Mouse (Mus musculus): ENCODE measurements at regions not wholly inside any gene's neighbourhood (a gene's known extent, or its start where the extent isn't known, plus 50 kb on each side); places are given as distances from the start of the nearest gene placed in this dataset.

GRCm38 (mm10) chr2:117511737-117512136 is 168.9 kb upstream of the Rasgrp1 start:
- WGBS = 69% methylated on average over 3 of the region's 3 CpGs
- H3K36me3 ChIP-seq (ENCODE audit: poor library complexity, severe bottlenecking) = no peaks in the 10 kb centered on the region
- no peaks in the 10 kb centered on the region for H3K9me3 ChIP-seq (replicated peaks)
- no peak overlapping the region for H3K27ac ChIP-seq
- H3K27me3 ChIP-seq = no peaks in the 10 kb centered on the region
- H3K4me1 ChIP-seq = no peaks in the 10 kb centered on the region
- H3K9ac ChIP-seq = no peak overlapping the region
- no peak for ATAC-seq
- H3K4me2 ChIP-seq = no peak overlapping the region
- H3K4me3 ChIP-seq = no peak overlapping the region

- Histone ChIP-seq H3K4me2 (no peak overlapping the region), H3K9me3 (replicated peaks) (no peaks in the 10 kb centered on the region), H3K4me1 (no peaks in the 10 kb centered on the region), H3K4me3 (no peak overlapping the region), H3K9ac (no peak overlapping the region), H3K36me3 (ENCODE audit: poor library complexity, severe bottlenecking) (no peaks in the 10 kb centered on the region), H3K27me3 (no peaks in the 10 kb centered on the region), H3K27ac (no peak overlapping the region)
- 85% methylated on average over 9 of the region's 9 CpGs for WGBS
- ATAC-seq = no peak
Measured at GRCm38 (mm10) chr2:117512551-117512950, 169.8 kb upstream of the Rasgrp1 start.

- H3K4me2 ChIP-seq = no peak overlapping the region
- no peak for ATAC-seq
- no peak overlapping the region for H3K9ac ChIP-seq
- H3K4me3 ChIP-seq = no peak overlapping the region
- H3K27ac ChIP-seq = no peak overlapping the region
- WGBS = 80% methylated on average over 5 of the region's 5 CpGs
- no peaks in the 10 kb centered on the region for H3K27me3 ChIP-seq
- no peaks in the 10 kb centered on the region for H3K9me3 ChIP-seq (replicated peaks)
- no peaks in the 10 kb centered on the region for H3K4me1 ChIP-seq
- no peaks in the 10 kb centered on the region for H3K36me3 ChIP-seq (ENCODE audit: poor library complexity, severe bottlenecking)
Measured at GRCm38 (mm10) chr2:117524437-117524836, 181.6 kb upstream of the Rasgrp1 start.

GRCm38 (mm10) chr2:117538865-117539264 is 196.1 kb upstream of the Rasgrp1 start:
- Histone ChIP-seq H3K4me3 (no peak overlapping the region), H3K27me3 (no peaks in the 10 kb centered on the region), H3K9me3 (replicated peaks) (no peaks in the 10 kb centered on the region), H3K27ac (no peak overlapping the region), H3K4me1 (peaks cover 7% of the 10 kb centered on the region; the same call in 1 of the 2 replicates), H3K9ac (no peak overlapping the region), H3K4me2 (no peak overlapping the region), H3K36me3 (ENCODE audit: poor library complexity, severe bottlenecking) (no peaks in the 10 kb centered on the region)
- ATAC-seq = no peak
- 56% methylated on average over 5 of the region's 5 CpGs for WGBS

GRCm38 (mm10) chr2:117539285-117539684 is 196.5 kb upstream of the Rasgrp1 start:
- 36% methylated on average over 3 of the region's 3 CpGs for WGBS
- Histone ChIP-seq H3K36me3 (ENCODE audit: poor library complexity, severe bottlenecking) (no peaks in the 10 kb centered on the region), H3K27me3 (no peaks in the 10 kb centered on the region), H3K4me3 (no peak overlapping the region), H3K4me1 (peaks cover 7% of the 10 kb centered on the region; the same call in 1 of the 2 replicates), H3K9ac (no peak overlapping the region), H3K9me3 (replicated peaks) (no peaks in the 10 kb centered on the region), H3K4me2 (no peak overlapping the region), H3K27ac (no peak overlapping the region)
- ATAC-seq = no peak

GRCm38 (mm10) chr2:117541471-117541870 is 198.7 kb upstream of the Rasgrp1 start:
- Histone ChIP-seq H3K27me3 (no peaks in the 10 kb centered on the region), H3K4me3 (no peak overlapping the region), H3K4me1 (peaks cover 7% of the 10 kb centered on the region; the same call in 1 of the 2 replicates), H3K9me3 (replicated peaks) (no peaks in the 10 kb centered on the region), H3K27ac (no peak overlapping the region), H3K4me2 (no peak overlapping the region), H3K9ac (no peak overlapping the region), H3K36me3 (ENCODE audit: poor library complexity, severe bottlenecking) (no peaks in the 10 kb centered on the region)
- 12% methylated on average over 6 of the region's 6 CpGs for WGBS
- ATAC-seq = peak; percentile 75

- WGBS = 84% methylated on average over 4 of the region's 4 CpGs
- no peak overlapping the region for H3K27ac ChIP-seq
- ATAC-seq = no peak
- no peaks in the 10 kb centered on the region for H3K36me3 ChIP-seq (ENCODE audit: poor library complexity, severe bottlenecking)
- H3K4me2 ChIP-seq = no peak overlapping the region
- no peaks in the 10 kb centered on the region for H3K27me3 ChIP-seq
- no peaks in the 10 kb centered on the region for H3K9me3 ChIP-seq (replicated peaks)
- no peak overlapping the region for H3K9ac ChIP-seq
- no peak overlapping the region for H3K4me3 ChIP-seq
- peaks cover 7% of the 10 kb centered on the region; the same call in 1 of the 2 replicates for H3K4me1 ChIP-seq
Measured at GRCm38 (mm10) chr2:117542298-117542697, 199.5 kb upstream of the Rasgrp1 start.

GRCm38 (mm10) chr2:117543301-117543782 is 200.5 kb upstream of the Rasgrp1 start:
- H3K4me1 ChIP-seq = peaks cover 7% of the 10 kb centered on the region; the same call in 1 of the 2 replicates
- 66% methylated on average over 7 of the region's 7 CpGs for WGBS
- ATAC-seq = no peak
- no peaks in the 10 kb centered on the region for H3K36me3 ChIP-seq (ENCODE audit: poor library complexity, severe bottlenecking)
- no peak overlapping the region for H3K4me3 ChIP-seq
- no peaks in the 10 kb centered on the region for H3K27me3 ChIP-seq
- no peak overlapping the region for H3K9ac ChIP-seq
- no peaks in the 10 kb centered on the region for H3K9me3 ChIP-seq (replicated peaks)
- no peak overlapping the region for H3K4me2 ChIP-seq
- H3K27ac ChIP-seq = no peak overlapping the region

GRCm38 (mm10) chr2:117548273-117548672 is 205.5 kb upstream of the Rasgrp1 start:
- H3K4me1 ChIP-seq = no peaks in the 10 kb centered on the region
- 80% methylated on average over 4 of the region's 4 CpGs for WGBS
- H3K9me3 ChIP-seq (replicated peaks) = no peaks in the 10 kb centered on the region
- H3K36me3 ChIP-seq (ENCODE audit: poor library complexity, severe bottlenecking) = no peaks in the 10 kb centered on the region
- no peak for ATAC-seq
- no peak overlapping the region for H3K27ac ChIP-seq
- no peak overlapping the region for H3K9ac ChIP-seq
- no peaks in the 10 kb centered on the region for H3K27me3 ChIP-seq
- no peak overlapping the region for H3K4me3 ChIP-seq
- H3K4me2 ChIP-seq = no peak overlapping the region

- no peaks in the 10 kb centered on the region for H3K9me3 ChIP-seq (replicated peaks)
- H3K9ac ChIP-seq = no peak overlapping the region
- 74% methylated on average over 2 of the region's 2 CpGs for WGBS
Measured at GRCm38 (mm10) chr2:117556301-117556700, 213.5 kb upstream of the Rasgrp1 start.

GRCm38 (mm10) chr2:117570987-117571386 is 228.2 kb upstream of the Rasgrp1 start:
- ATAC-seq = no peak
- Histone ChIP-seq H3K27ac (no peak overlapping the region), H3K27me3 (no peaks in the 10 kb centered on the region), H3K9me3 (replicated peaks) (no peaks in the 10 kb centered on the region), H3K4me1 (no peaks in the 10 kb centered on the region), H3K4me3 (no peak overlapping the region), H3K9ac (no peak overlapping the region), H3K4me2 (no peak overlapping the region), H3K36me3 (ENCODE audit: poor library complexity, severe bottlenecking) (no peaks in the 10 kb centered on the region)
- 86% methylated on average over 7 of the region's 7 CpGs for WGBS

More at GRCm38 (mm10) chr2:117556301-117556700, 213.5 kb upstream of the Rasgrp1 start:
- Histone ChIP-seq H3K36me3 (ENCODE audit: poor library complexity, severe bottlenecking) (no peaks in the 10 kb centered on the region), H3K27me3 (no peaks in the 10 kb centered on the region), H3K4me1 (no peaks in the 10 kb centered on the region), H3K4me3 (no peak overlapping the region), H3K4me2 (no peak overlapping the region), H3K27ac (no peak overlapping the region)
- ATAC-seq = no peak

GRCm38 (mm10) chr2:117587381-117587780 is 244.6 kb upstream of the Rasgrp1 start:
- no peaks in the 10 kb centered on the region for H3K27me3 ChIP-seq
- H3K9ac ChIP-seq = no peak overlapping the region
- H3K27ac ChIP-seq = no peak overlapping the region
- no peak overlapping the region for H3K4me3 ChIP-seq
- H3K9me3 ChIP-seq (replicated peaks) = no peaks in the 10 kb centered on the region
- ATAC-seq = no peak
- no peaks in the 10 kb centered on the region for H3K36me3 ChIP-seq (ENCODE audit: poor library complexity, severe bottlenecking)
- 80% methylated on average over 3 of the region's 3 CpGs for WGBS
- H3K4me1 ChIP-seq = no peaks in the 10 kb centered on the region
- no peak overlapping the region for H3K4me2 ChIP-seq

- no peaks in the 10 kb centered on the region for H3K36me3 ChIP-seq (ENCODE audit: poor library complexity, severe bottlenecking)
- no peaks in the 10 kb centered on the region for H3K27me3 ChIP-seq
- no peak overlapping the region for H3K4me3 ChIP-seq
- H3K27ac ChIP-seq = no peak overlapping the region
- 57% methylated on average over 2 of the region's 2 CpGs for WGBS
- no peak overlapping the region for H3K4me2 ChIP-seq
- H3K4me1 ChIP-seq = no peaks in the 10 kb centered on the region
- ATAC-seq = no peak
- H3K9ac ChIP-seq = no peak overlapping the region
- H3K9me3 ChIP-seq (replicated peaks) = no peaks in the 10 kb centered on the region
Measured at GRCm38 (mm10) chr2:117595028-117595427, 252.2 kb upstream of the Rasgrp1 start.
